Mouse (Mus musculus): ENCODE measurements around the gene Cpeb3. TPM values are rescaled to one million over a fixed set of nuclear protein-coding genes. Genes with fewer than 3 reads are reported as not detected.

Gene Cpeb3
- polyA plus RNA-seq, 1 experiment from 2014 or later, result 7.7 TPM

DNA sequence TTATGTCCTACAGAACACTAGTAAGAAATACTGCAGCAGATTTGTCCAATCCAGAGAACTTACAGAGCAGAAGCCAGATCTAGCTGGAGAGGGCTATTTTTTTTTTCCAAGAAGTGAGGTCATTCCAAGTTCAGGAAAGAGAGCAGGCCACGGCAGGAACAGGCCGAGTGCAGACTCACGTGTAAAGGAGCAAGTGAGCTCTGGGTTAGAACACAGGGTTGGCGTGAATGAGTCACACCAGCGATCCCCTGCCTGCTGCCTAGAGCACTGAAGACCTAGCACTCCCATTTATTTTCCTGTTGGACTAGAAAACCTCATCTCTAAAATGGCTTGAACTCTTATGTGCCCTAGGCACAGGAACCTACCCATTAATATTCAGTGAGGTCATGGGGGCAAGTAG is 133.7 kb downstream of the Cpeb3 start:
- ATAC-seq (ENCODE audit: low FRiP score, low read depth), result no peak
- WGBS, result 78% methylated on average over 5 of the region's 5 CpGs

DNA sequence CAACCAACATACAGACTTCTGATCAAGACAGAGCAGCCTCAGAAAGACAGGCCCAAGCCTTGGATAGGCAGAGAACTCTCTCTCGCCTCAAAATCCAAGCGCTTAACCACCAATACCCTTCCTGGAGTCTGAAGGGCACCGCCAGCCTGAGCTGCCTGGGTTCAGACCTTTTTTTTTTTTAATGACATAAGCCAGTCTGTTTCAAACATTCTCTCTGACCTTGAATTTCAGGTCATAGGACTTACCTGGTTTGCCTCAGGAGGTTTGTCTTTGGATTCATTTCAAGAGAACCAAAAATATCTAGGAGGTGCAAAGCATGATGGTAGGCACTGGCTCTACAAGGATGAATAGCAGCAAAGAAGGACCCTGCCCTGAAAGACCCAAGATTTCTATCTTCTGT is 134.1 kb downstream of the Cpeb3 start:
- no peak overlapping the region for H3K4me2 ChIP-seq (replicated peaks)
- 95% methylated on average over 3 of the region's 3 CpGs for WGBS
- no peaks in the 10 kb centered on the region for H3K36me3 ChIP-seq
- H3K27ac ChIP-seq, result no peak overlapping the region
- no peaks in the 10 kb centered on the region for H3K9me3 ChIP-seq
- H3K4me1 ChIP-seq, result no peaks in the 10 kb centered on the region; the same call in 1 of the 2 replicates
- no peak overlapping the region for H3K9ac ChIP-seq
- no peak overlapping the region for H3K4me3 ChIP-seq
- no peaks in the 10 kb centered on the region for H3K27me3 ChIP-seq (replicated peaks)
- no peak for ATAC-seq (ENCODE audit: low FRiP score, low read depth)

More for the DNA sequence above, 133.7 kb downstream of the Cpeb3 start:
- no peak overlapping the region for H3K4me2 ChIP-seq (replicated peaks)
- H3K4me3 ChIP-seq, result no peak overlapping the region
- H3K4me1 ChIP-seq, result no peaks in the 10 kb centered on the region; the same call in 1 of the 2 replicates
- H3K9me3 ChIP-seq, result no peaks in the 10 kb centered on the region
- H3K27me3 ChIP-seq (replicated peaks), result no peaks in the 10 kb centered on the region
- H3K27ac ChIP-seq, result no peak overlapping the region
- H3K36me3 ChIP-seq, result no peaks in the 10 kb centered on the region
- no peak overlapping the region for H3K9ac ChIP-seq

DNA sequence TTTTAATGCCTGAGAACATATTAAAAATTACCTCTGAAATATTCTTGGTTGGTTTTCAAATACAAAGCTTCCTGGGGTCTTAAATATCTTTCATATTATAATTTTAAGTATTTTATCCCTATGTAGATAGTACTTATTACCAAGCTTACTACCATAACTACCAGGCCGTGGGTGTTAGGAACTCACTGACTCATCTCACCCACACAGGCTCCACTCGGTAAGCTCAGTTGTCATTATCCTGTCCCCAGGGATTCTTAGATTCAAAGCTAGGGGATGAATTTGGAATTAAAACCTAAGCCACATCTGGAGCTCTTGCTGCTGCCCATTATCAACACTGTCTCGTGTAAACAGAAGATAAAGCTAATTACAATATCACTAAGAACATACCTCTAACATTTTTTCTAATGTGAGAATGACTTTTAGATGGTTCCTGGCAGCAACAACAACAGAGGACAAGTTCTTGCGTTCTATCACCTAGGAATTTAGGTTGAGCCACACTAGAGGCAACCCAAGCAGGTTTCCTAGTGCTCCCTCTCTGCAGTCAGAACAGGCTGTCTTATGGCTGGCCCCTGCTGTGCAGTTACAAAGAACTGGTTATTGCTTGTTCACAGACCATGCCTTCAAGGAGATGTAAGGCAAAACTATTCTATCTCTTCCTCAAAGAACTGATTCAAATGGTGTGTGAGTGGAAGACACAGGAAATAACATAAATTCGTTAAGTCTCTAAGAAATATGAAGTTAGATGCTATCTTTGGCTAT is 135.4 kb downstream of the Cpeb3 start:
- no peak overlapping the region for H3K27ac ChIP-seq
- 59% methylated on average over 5 of the region's 5 CpGs for WGBS
- ATAC-seq (ENCODE audit: low FRiP score, low read depth), result no peak
- H3K9me3 ChIP-seq, result no peaks in the 10 kb centered on the region
- H3K4me2 ChIP-seq (replicated peaks), result no peak overlapping the region
- no peak overlapping the region for H3K9ac ChIP-seq
- no peaks in the 10 kb centered on the region for H3K36me3 ChIP-seq
- no peaks in the 10 kb centered on the region; the same call in 1 of the 2 replicates for H3K4me1 ChIP-seq
- H3K4me3 ChIP-seq, result no peak overlapping the region
- H3K27me3 ChIP-seq (replicated peaks), result no peaks in the 10 kb centered on the region

DNA sequence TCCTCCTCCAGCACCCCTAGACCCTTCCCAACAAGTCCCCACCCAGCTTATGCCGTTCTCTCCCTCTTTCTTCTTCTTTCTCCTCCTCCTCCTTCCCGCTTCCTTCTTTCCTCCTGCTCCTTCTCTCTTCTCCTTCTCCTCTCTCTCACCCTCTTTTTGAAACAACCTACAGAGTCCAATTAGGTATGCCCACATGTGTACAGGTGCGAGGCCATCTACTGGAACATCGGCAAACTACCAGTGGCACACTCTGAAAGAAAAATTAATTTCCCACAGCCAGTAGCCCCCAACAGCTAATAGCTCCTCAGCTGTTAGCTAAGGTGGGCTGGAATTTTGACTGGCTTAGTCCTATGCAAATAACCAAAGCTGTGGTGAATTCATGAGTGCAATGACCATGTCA is 139.2 kb downstream of the Cpeb3 start:
- WGBS, result 90% methylated on average over 4 of the region's 4 CpGs
- no peak for ATAC-seq (ENCODE audit: low FRiP score, low read depth)
- Histone ChIP-seq H3K27ac (no peak overlapping the region), H3K36me3 (no peaks in the 10 kb centered on the region), H3K4me1 (no peaks in the 10 kb centered on the region; the same call in 1 of the 2 replicates), H3K27me3 (replicated peaks) (no peaks in the 10 kb centered on the region), H3K4me2 (replicated peaks) (no peak overlapping the region), H3K9ac (no peak overlapping the region), H3K9me3 (no peaks in the 10 kb centered on the region), H3K4me3 (no peak overlapping the region)

DNA sequence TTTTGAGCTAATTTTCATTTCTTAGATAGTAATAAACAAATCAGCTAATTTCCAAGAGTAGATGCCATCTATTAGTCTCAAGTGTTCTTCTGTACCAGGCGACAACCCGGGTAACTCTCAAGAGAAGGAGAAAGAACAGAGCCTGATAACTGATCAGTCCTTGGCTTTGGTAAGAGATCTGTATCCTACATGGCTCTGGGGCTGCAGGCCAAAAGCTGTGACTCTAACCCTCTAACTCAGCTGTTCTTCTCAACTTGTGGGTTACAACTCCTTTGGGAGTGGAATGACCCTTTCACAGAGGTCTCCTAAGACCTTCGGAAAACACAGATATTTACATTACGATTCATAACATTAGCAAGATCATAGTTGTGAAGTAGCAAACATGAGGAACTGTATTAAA is 148.3 kb downstream of the Cpeb3 start:
- Histone ChIP-seq H3K27ac (no peak overlapping the region), H3K9ac (no peak overlapping the region), H3K27me3 (replicated peaks) (no peaks in the 10 kb centered on the region), H3K9me3 (no peaks in the 10 kb centered on the region), H3K36me3 (no peaks in the 10 kb centered on the region), H3K4me1 (no peaks in the 10 kb centered on the region), H3K4me3 (no peak overlapping the region), H3K4me2 (replicated peaks) (no peak overlapping the region)
- no peak for ATAC-seq (ENCODE audit: low FRiP score, low read depth)
- 94% methylated on average over 4 of the region's 4 CpGs for WGBS

DNA sequence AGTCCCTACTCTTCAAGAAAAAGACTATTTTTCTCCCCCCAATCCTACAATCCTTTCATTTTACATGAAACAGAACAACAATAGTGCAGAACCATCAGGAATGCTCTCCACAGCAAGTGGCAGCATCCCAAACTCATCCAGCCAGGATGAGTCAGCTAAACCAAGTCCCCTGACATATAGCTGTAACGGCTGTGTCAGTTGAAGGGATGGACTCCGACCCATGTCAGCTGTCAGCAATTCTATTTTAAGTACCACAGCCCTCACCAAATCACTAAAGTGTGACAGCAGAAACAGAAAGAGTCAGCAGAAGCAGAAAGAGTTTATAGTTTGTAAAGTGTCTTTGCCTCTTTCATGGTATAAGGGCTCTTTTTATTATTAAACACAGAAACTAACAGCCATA is 148.8 kb downstream of the Cpeb3 start:
- Histone ChIP-seq H3K36me3 (no peaks in the 10 kb centered on the region), H3K4me1 (no peaks in the 10 kb centered on the region), H3K27ac (no peak overlapping the region), H3K9ac (no peak overlapping the region), H3K4me2 (replicated peaks) (no peak overlapping the region), H3K9me3 (no peaks in the 10 kb centered on the region), H3K27me3 (replicated peaks) (no peaks in the 10 kb centered on the region), H3K4me3 (no peak overlapping the region)
- 70% methylated on average over 2 of the region's 2 CpGs for WGBS
- ATAC-seq (ENCODE audit: low FRiP score, low read depth), result no peak

DNA sequence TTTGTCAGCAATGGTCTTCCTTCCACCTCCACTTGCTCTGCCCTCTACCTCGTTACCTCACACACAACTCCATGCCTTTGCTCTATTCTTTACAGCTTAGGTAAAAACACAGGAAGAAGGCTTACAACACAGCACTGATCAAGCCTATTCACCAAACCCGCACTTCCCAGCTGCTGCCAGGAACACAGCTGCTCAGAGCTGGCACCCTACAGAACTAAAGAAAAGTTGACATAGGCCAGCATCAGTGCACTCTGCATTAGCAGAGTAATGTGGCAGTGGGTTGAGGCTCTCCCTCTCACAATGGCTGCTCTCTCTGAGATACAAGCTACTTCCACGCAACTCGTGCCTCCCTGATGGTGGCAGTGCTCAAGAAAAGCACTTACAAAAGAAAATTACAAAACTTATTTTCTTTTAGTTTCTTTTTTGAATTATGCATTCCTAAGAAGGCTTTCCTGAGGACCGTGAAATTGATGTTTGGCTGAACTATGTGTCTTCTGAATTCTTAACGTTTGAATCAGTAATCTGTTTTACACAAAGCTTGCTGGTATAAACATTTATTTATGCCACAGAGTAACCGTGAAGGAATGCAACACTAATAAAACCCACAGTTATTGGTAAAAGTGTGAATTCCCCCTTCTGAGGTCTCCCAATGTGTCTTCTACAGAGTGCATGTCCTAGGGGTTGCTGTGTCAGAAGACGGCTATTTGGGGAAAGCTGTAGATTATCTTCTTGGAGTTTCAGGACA is 151.1 kb downstream of the Cpeb3 start:
- Histone ChIP-seq H3K9me3 (no peaks in the 10 kb centered on the region), H3K4me1 (no peaks in the 10 kb centered on the region), H3K9ac (no peak overlapping the region), H3K27ac (no peak overlapping the region), H3K4me2 (replicated peaks) (no peak overlapping the region), H3K27me3 (replicated peaks) (no peaks in the 10 kb centered on the region), H3K4me3 (no peak overlapping the region), H3K36me3 (no peaks in the 10 kb centered on the region)
- 76% methylated on average over 8 of the region's 8 CpGs for WGBS
- ATAC-seq (ENCODE audit: low FRiP score, low read depth), result no peak

DNA sequence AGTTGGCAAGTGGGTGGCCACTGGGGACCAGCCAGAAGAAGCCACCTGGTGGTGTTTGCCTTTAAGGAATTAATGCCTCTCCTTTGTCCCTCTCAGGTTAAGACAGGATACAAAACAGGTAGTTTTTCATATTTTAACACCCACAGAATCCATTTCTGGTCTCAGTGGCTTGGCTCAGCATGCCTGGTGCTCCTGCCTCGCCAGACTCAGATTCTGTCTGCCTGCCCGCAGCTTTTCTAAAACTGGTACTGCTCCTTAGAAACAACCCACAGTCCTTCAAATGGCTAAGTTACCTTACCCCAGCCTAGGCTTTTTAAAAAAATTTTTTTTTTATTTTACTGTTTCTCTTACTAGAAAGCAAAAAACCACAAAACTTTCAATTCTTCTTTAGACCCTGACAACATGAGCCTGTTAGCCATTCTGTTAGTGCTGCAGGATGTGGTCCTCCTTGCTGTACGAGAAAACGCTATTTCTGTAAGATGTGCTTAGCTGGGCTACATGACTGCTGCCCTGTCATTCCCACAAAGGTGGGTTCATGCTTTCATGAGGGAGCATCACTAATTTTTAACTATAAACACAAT is 152.3 kb downstream of the Cpeb3 start:
- Histone ChIP-seq H3K27me3 (replicated peaks) (no peaks in the 10 kb centered on the region), H3K9me3 (no peaks in the 10 kb centered on the region), H3K36me3 (no peaks in the 10 kb centered on the region), H3K4me1 (no peaks in the 10 kb centered on the region), H3K4me2 (replicated peaks) (no peak overlapping the region), H3K9ac (no peak overlapping the region), H3K4me3 (no peak overlapping the region), H3K27ac (no peak overlapping the region)
- 84% methylated on average over 4 of the region's 4 CpGs for WGBS
- no peak for ATAC-seq (ENCODE audit: low FRiP score, low read depth)

DNA sequence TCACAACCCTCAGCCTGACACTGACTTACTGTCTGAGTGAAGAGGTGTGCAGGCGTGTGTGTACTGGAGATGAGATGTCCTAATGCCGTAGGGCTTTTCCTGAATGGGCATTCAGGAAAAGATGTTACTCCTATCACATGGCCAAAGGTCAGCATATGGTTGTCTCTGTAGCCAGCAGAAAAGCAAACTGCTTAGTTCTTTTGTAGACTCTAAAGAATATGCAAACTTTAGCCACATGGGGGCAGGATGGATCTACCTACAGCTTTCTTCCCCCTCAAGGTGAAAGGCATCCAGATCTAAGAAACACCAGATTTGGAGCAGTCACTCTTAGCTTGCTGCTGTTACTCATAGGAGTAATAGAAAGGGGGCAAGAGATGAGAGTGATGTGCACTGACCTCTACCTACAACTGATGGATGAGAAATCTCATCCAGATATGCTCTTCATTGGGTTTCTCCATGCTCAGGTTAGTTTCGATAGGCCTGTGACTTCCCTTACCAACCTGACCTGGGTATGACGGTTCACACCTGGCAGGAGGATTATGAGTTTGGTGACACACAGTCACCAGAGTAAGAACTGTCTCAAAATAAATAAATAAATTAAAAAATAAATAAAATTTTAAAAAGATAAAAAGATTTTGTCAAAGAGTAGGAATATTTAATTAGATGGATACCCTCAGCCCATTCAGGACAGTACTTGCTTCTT is 157.6 kb downstream of the Cpeb3 start:
- Histone ChIP-seq H3K4me1 (no peaks in the 10 kb centered on the region), H3K9me3 (no peaks in the 10 kb centered on the region), H3K4me2 (replicated peaks) (no peak overlapping the region), H3K4me3 (no peak overlapping the region), H3K27ac (no peak overlapping the region), H3K9ac (no peak overlapping the region), H3K27me3 (replicated peaks) (no peaks in the 10 kb centered on the region), H3K36me3 (no peaks in the 10 kb centered on the region)
- peak; percentile 37; the same call in 1 of the 2 replicates for ATAC-seq (ENCODE audit: low FRiP score, low read depth)
- WGBS, result 72% methylated on average over 4 of the region's 4 CpGs

DNA sequence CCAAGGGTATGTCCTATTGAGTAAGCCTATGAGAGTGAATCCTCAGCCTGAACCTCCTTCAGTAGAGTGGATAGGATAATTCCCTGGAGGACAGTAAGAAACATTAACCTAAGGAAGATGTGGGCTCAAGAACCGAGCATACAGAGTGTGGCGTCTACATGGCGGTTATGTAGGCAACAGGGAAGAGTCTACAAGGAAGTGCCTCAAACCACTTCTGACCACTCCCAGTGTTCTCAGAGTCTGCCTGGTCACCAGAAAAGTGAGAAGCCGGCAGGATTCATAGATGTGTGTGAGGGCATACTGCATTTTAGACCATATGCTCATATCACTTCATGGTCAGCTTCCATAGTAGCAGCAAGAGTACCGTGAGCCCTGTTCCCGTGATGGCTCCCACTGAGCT is 159.9 kb downstream of the Cpeb3 start:
- H3K9me3 ChIP-seq, result no peaks in the 10 kb centered on the region
- H3K4me1 ChIP-seq, result no peaks in the 10 kb centered on the region
- no peak for ATAC-seq (ENCODE audit: low FRiP score, low read depth)
- no peak overlapping the region for H3K4me2 ChIP-seq (replicated peaks)
- no peak overlapping the region for H3K4me3 ChIP-seq
- 92% methylated on average over 6 of the region's 6 CpGs for WGBS
- H3K27me3 ChIP-seq (replicated peaks), result no peaks in the 10 kb centered on the region
- no peak overlapping the region for H3K27ac ChIP-seq
- H3K36me3 ChIP-seq, result no peaks in the 10 kb centered on the region
- H3K9ac ChIP-seq, result no peak overlapping the region

DNA sequence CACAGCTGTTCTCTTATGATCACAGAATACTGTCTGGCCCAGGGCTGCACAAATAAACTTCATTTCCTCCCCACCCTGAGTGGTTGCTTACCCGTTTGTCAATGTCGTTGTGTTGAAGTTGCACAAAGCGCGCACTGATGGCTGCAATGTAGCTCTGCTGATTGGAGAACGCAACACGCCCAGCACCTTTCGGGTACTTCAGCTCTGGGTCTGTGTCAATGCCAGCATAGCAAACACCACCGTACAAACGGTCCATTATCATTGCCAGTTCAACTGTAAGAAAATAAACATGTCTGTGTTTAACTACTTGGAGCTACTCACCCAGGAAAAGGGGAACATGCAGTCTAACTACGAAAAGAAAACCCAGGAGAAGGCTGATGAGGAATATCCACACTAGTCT is 164.0 kb downstream of the Cpeb3 start:
- no peak overlapping the region for H3K4me3 ChIP-seq
- 79% methylated on average over 10 of the region's 10 CpGs for WGBS
- H3K27ac ChIP-seq, result no peak overlapping the region
- ATAC-seq (ENCODE audit: low FRiP score, low read depth), result no peak
- no peaks in the 10 kb centered on the region for H3K9me3 ChIP-seq
- H3K36me3 ChIP-seq, result 0 out of 2 replicates have a peak, but pooled peaks cover under 1% of the 10 kb centered on the region
- no peak overlapping the region for H3K4me2 ChIP-seq (replicated peaks)
- H3K4me1 ChIP-seq, result no peaks in the 10 kb centered on the region
- no peak overlapping the region for H3K9ac ChIP-seq
- H3K27me3 ChIP-seq (replicated peaks), result no peaks in the 10 kb centered on the region

DNA sequence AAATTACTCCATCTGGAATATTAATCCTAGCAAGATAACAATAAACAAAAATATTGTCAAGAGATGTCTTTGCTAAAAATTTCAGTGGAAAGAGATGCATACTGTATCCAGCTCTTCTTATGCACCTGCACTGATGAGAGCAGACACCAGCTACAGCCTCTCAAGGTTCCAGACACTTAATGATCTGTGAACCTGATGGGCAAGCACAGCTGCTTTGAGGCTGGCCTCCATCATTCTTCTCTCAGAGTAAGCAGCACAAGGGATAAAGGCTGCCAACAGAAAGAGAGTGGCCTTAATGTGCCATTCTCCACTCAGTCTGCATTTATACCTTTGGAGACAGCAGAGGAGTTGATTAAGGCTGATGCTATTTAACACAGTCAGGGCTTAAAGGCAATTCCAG is 167.5 kb downstream of the Cpeb3 start:
- H3K9ac ChIP-seq, result no peak overlapping the region
- no peak overlapping the region for H3K27ac ChIP-seq
- H3K4me2 ChIP-seq (replicated peaks), result no peak overlapping the region
- no peak for ATAC-seq (ENCODE audit: low FRiP score, low read depth)
- no peak overlapping the region for H3K4me3 ChIP-seq
- no peaks in the 10 kb centered on the region for H3K27me3 ChIP-seq (replicated peaks)
- H3K36me3 ChIP-seq, result peaks cover 3% of the 10 kb centered on the region; the same call in 1 of the 2 replicates
- no peaks in the 10 kb centered on the region for H3K9me3 ChIP-seq
- no peaks in the 10 kb centered on the region for H3K4me1 ChIP-seq

All from neural tube, embryonic 12.5 days (tissue).